Mouse (Mus musculus) E14TG2a.4 (cell line): ENCODE data around the gene Sema6d.

Source experiments
- CTCF ChIP-seq: conservative IDR thresholded peaks from 2 replicates; pipeline ENCODE4 v1.5.1; 2014; ENCODE audit warnings: low read length
- POU5F1 ChIP-seq: IDR thresholded peaks from 2 replicates; pipeline ENCODE4 v1.6.1; 2014; ENCODE audit warnings: low read length, borderline replicate concordance

DNA sequence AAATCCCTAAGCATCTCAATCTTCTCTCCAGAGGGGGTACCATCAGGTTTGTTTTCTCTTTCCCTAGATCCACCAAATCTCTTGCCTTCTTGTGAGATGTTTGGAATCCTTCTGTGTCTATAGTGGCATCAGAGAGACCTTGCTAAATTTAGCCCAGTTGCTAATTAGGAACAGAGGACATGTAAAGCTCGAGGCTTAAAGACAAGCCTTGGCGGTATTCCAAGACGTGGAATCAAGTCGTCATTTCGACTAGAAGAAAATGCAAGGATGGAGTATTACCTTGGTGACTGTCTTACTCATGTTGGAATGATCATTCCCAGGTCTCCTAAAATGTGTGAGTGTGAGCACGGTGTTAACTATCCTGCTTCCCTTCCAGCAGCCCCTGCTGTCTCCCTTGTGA is 314.2 kb downstream of the Sema6d start:
- no peak for TF ChIP-seq CTCF
- TF ChIP-seq POU5F1 = no peak
